ENCODE assay signal across 19 mouse cellular contexts in the genomic region with DNA sequence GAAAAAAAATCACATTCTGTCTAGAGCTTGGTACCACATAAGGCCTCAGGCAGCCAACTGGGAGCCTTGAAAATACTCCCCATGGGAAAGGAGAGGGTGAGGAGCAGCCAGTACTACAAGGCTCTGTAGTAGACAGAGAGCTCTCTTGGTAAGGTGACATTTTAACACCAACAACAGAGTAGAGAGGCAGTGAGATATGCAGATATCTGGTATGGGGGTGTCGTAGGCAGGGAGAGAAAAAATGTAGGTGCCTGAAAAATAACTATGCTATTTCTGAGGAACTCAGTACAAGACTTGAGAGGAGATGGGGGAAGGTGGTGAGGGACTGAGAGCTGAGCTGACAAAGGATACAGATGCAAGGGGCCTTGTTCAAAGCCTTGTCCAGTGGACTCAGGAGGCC.
"Had no signal": no experiment of that assay in that cellular context is flagged by ENCODE, and none has a peak within 500 bp of the region (broad histone marks: within the 10 kb centered on the region; RNA-seq: fewer than 3 reads in every experiment).

No protein-coding gene starts in this region.

- H3K9ac ChIP-seq: limb, embryonic 15.5 days; liver, embryonic 13.5 days; liver, postnatal 0 days; lung, embryonic 15.5 days; midbrain, embryonic 12.5 days; neural tube, embryonic 13.5 days had no signal

- H3K4me3 ChIP-seq: limb, embryonic 15.5 days; liver, embryonic 13.5 days; lung, embryonic 15.5 days; megakaryocyte, embryonic 14.5 days; midbrain, embryonic 12.5 days; neural tube, embryonic 13.5 days had no signal

- DNase-seq: kidney, adult 11 months; kidney, adult 9 months; kidney, postnatal 36 days; layer of hippocampus, adult 9-11 months; layer of hippocampus, postnatal 36 days; liver, embryonic 13.5 days; liver, postnatal 0 days; lung, postnatal 14 days; retina, postnatal 1 day; thymus, postnatal 4 days had no signal

- H3K27me3 ChIP-seq: limb, embryonic 15.5 days; liver, embryonic 13.5 days; lung, embryonic 15.5 days; megakaryocyte, embryonic 14.5 days; midbrain, embryonic 12.5 days; neural tube, embryonic 13.5 days had no signal

- H3K4me1 ChIP-seq: limb, embryonic 15.5 days; liver, embryonic 13.5 days; lung, embryonic 15.5 days; megakaryocyte, embryonic 14.5 days; midbrain, embryonic 12.5 days; neural tube, embryonic 13.5 days had no signal

- ATAC-seq: inflammation-experienced regulatory T-cells, adult 6 months; liver, postnatal 0 days; midbrain, embryonic 16.5 days had no signal

- H3K36me3 ChIP-seq: limb, embryonic 15.5 days; liver, embryonic 13.5 days; lung, embryonic 15.5 days; midbrain, embryonic 12.5 days; neural tube, embryonic 13.5 days had no signal

- H3K9me3 ChIP-seq: limb, embryonic 15.5 days; liver, embryonic 13.5 days; lung, embryonic 15.5 days; megakaryocyte, embryonic 14.5 days; midbrain, embryonic 12.5 days; neural tube, embryonic 13.5 days had no signal

- H3K27ac ChIP-seq: kidney, postnatal 0 days; limb, embryonic 15.5 days; liver, embryonic 13.5 days; lung, embryonic 15.5 days; macrophage; midbrain, embryonic 12.5 days; neural tube, embryonic 13.5 days had no signal

- H3K4me2 ChIP-seq: limb, embryonic 15.5 days; liver, embryonic 13.5 days; lung, embryonic 15.5 days; midbrain, embryonic 12.5 days; neural tube, embryonic 13.5 days had no signal
